8 mouse cellular contexts compared by ENCODE assay signal in the genomic region with DNA sequence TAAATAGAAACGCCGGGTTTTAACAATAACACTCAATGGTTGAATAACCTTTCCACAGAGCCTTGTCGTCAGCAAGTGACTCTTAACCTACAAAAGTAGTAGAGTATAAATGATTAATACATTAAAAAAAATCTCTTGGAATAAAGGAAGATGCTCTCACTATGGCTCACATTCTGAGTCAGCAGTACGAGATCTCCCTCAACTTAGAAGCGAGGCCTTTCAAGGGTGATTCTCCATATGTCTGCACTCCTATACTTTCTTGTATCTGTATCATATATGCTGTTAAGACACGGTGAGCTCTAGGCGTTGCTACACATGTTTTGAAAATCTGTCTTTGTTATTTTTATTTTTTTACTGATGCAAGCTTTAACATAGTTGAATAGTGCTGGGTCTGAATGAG. TPM values are rescaled to one million over a fixed set of nuclear protein-coding genes. Genes with fewer than 3 reads are reported as not detected.
DNase-seq lines count a peak whose midpoint lies in the region; ATAC-seq lines count a peak whose summit lies in the region.

No protein-coding gene starts in this region.

- no peaks in the 10 kb centered on the region for H3K36me3 ChIP-seq in neural tube, embryonic 11.5 days (ENCODE audit: control insufficient read depth, insufficient read depth, low read length)
- no peaks in the 10 kb centered on the region for H3K36me3 ChIP-seq in liver, embryonic 15.5 days (replicated peaks)

- no peaks in the 10 kb centered on the region for H3K9me3 ChIP-seq in neural tube, embryonic 11.5 days (ENCODE audit: control insufficient read depth, low read length)
- H3K9me3 ChIP-seq in liver, embryonic 15.5 days (replicated peaks): no peaks in the 10 kb centered on the region

- H3K27ac ChIP-seq in neural tube, embryonic 11.5 days (ENCODE audit: low read depth, low read length): no peak overlapping the region
- no peak overlapping the region for H3K27ac ChIP-seq in liver, embryonic 15.5 days (replicated peaks)

- H3K4me2 ChIP-seq in neural tube, embryonic 11.5 days (ENCODE audit: low read depth): peak overlapping the region; percentile 98
- H3K4me2 ChIP-seq in liver, embryonic 15.5 days: peak overlapping the region; percentile 97

- peak overlapping the region; percentile 71 for H3K9ac ChIP-seq in neural tube, embryonic 11.5 days (ENCODE audit: low read length)
- H3K9ac ChIP-seq in liver, embryonic 15.5 days: no peak overlapping the region

- peaks cover 7% of the 10 kb centered on the region; the same call in 1 of the 2 replicates for H3K4me1 ChIP-seq in neural tube, embryonic 11.5 days (ENCODE audit: control insufficient read depth, insufficient read depth, low read length)
- peaks cover 21% of the 10 kb centered on the region for H3K4me1 ChIP-seq in liver, embryonic 15.5 days (replicated peaks)

- no peak for ATAC-seq in neural tube, embryonic 11.5 days (ENCODE audit: insufficient read depth, low FRiP score, low TSS enrichment)
- ATAC-seq in liver, embryonic 15.5 days (ENCODE audit: insufficient read depth): no peak

- H3K27me3 ChIP-seq in neural tube, embryonic 11.5 days (ENCODE audit: control insufficient read depth, insufficient read depth, low read length): no peaks in the 10 kb centered on the region
- peaks cover 23% of the 10 kb centered on the region for H3K27me3 ChIP-seq in liver, embryonic 15.5 days

- peak overlapping the region; percentile 64 for H3K4me3 ChIP-seq in neural tube, embryonic 11.5 days (ENCODE audit: low read depth, low read length)
- peak overlapping the region; percentile 69; the same call in 1 of the 2 replicates for H3K4me3 ChIP-seq in liver, embryonic 15.5 days (replicated peaks)

- peak; percentile 19 for DNase-seq in cerebellum, adult 9-10 months
- no peak for DNase-seq in cerebellum, adult 11-12 months
- DNase-seq in neural tube, embryonic 11.5 days (ENCODE audit: low spot score): no peak
- DNase-seq in neural tube, embryonic 10.5 days (ENCODE audit: extremely low spot score, low spot score): no peak
- no peak for DNase-seq in adrenal gland, postnatal 36 days
- DNase-seq in urinary bladder, adult 18-20 months (ENCODE audit: low spot score in 2 of 2): no peak
- no peak for DNase-seq in right cerebral cortex, adult 18-20 months

- WGBS in neural tube, embryonic 11.5 days: 50% methylated on average over 7 of the region's 7 CpGs
- WGBS in liver, embryonic 15.5 days (ENCODE audit: insufficient replicate concordance): 52% methylated on average over 7 of the region's 7 CpGs

RNA-seq across cellular contexts. Expression of a gene that starts 1.0 kb away (rescaled TPM):
- 25.2 and 29.8 TPM in 2 replicates for polyA plus RNA-seq in neural tube, embryonic 11.5 days (2014; fragmentation: Nextera tagmentation; extraction: Ambion mirVana)
- 0.47 and 0.70 TPM in 2 replicates for polyA plus RNA-seq in liver, embryonic 15.5 days (2015; fragmentation: Nextera tagmentation; extraction: Ambion mirVana)
- total RNA-seq in adrenal gland, postnatal 36 days (2021): 10 to 100 TPM in 1 of 2 experiments, 1 to 10 TPM in 1; 5.3 to 20.0 TPM

RNA-seq across cellular contexts. Expression of a gene that starts 1.1 kb away (rescaled TPM):
- 23.2 and 25.2 TPM in 2 replicates for polyA plus RNA-seq in neural tube, embryonic 11.5 days (2014; fragmentation: Nextera tagmentation; extraction: Ambion mirVana)
- 12.5 and 12.8 TPM in 2 replicates for polyA plus RNA-seq in liver, embryonic 15.5 days (2015; fragmentation: Nextera tagmentation; extraction: Ambion mirVana)
- total RNA-seq in adrenal gland, postnatal 36 days (2021): 10 to 100 TPM; 20.0 to 21.0 TPM

Comparison
In these comparisons a context has a peak if more than half of its experiments do, and no peak if none do; other contexts are left out.
1. RNA of a gene that starts 1.0 kb away (polyA plus RNA-seq): 25.2 to 29.8 TPM in neural tube, embryonic 11.5 days; 0.47 to 0.70 TPM in liver, embryonic 15.5 days; every median in the first group is over 10 times any median in the second.